Mouse (Mus musculus): ENCODE measurements around the gene Dnah8.

DNA sequence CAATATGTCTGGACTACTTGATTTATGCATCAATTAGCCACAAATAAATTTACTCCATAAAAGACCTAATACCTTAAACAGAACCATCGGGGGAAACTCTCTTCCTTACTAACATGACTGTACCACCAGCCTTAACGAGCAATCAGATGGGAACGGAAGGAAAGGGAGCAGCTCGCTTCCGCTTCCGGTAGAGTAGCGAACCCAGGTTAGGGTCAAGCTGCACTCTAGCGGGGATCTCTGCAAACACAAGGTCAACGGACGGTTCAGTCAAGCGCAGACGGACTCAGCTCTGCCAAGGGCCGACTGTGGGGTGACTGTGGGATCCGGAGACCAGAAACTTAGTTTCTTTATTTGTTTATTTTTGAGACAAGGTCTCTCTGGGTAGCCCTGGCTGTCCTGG, 22.0 kb upstream of the Dnah8 start:
- TF ChIP-seq POLR2A (IDR thresholded peaks at IDR 0.05; ENCODE audit: control insufficient read depth in 1 of 2, insufficient read depth in 1 of 2, low read depth in 1 of 2, low read length in 2 of 2, poor library complexity in 1 of 2) (no peak), CTCF (IDR thresholded peaks at IDR 0.05 in 2 of 3, conservative IDR thresholded peaks at IDR 0.05 in 1 of 3; ENCODE audit: control insufficient read depth in 1 of 3, insufficient read depth in 1 of 3, low read depth in 2 of 3, low read length in 3 of 3, poor library complexity in 1 of 3, severe bottlenecking in 1 of 3) (no peak), EP300 (IDR thresholded peaks at IDR 0.05; ENCODE audit: low read depth in 1 of 2, low read length in 2 of 2) (no peak), ZC3H11A (IDR thresholded peaks at IDR 0.05; ENCODE audit: low read depth, low read length) (no peak), MAX (IDR thresholded peaks at IDR 0.05; ENCODE audit: low read length) (no peak), POLR2AphosphoS2 (IDR thresholded peaks at IDR 0.05; ENCODE audit: low read length) (no peak), HCFC1 (IDR thresholded peaks at IDR 0.05; ENCODE audit: low read depth, low read length) (no peak), MAFK (IDR thresholded peaks at IDR 0.05; ENCODE audit: borderline replicate concordance, low read depth, low read length) (no peak), ELF1 (IDR thresholded peaks at IDR 0.05; ENCODE audit: low read depth, low read length) (no peak), NRF1 (IDR thresholded peaks at IDR 0.05; ENCODE audit: insufficient read depth, low read depth, low read length, poor library complexity, severe bottlenecking) (no peak), RCOR1 (IDR thresholded peaks at IDR 0.05; ENCODE audit: low read depth, low read length) (no peak), MXI1 (IDR thresholded peaks at IDR 0.05; ENCODE audit: low read depth, low read length) (no peak), TAL1 (IDR thresholded peaks at IDR 0.05; ENCODE audit: low read length) (no peak), ZKSCAN1 (IDR thresholded peaks at IDR 0.05; ENCODE audit: low read depth, low read length) (no peak)

Data from MEL (cell line).